Mouse (Mus musculus) hindbrain, embryonic 13.5 days (tissue): Measurements from ENCODE around the gene Tle3. TPM values are rescaled to one million over a fixed set of nuclear protein-coding genes. Genes with fewer than 3 reads are reported as not detected.

ENCODE experiments used
- ATAC-seq: fragments of 200-750 bp; cut with Nextera tagmentation; 2 replicates; pipeline ENCODE4 v1.8.0; 2017; ENCODE audit warnings: moderate TSS enrichment; ENCODE audit not compliant: low FRiP score
- H3K27ac ChIP-seq: fragments of 300-500 bp; sonication (generic); 2 replicates; pipeline ENCODE4 v1.5.1; 2015; ENCODE audit warnings: inconsistent platforms, mild to moderate bottlenecking, moderate library complexity
- H3K27me3 ChIP-seq: fragments of 300-500 bp; sonication (generic); 2 replicates; pipeline ENCODE4 v1.6.1; 2015; ENCODE audit warnings: mild to moderate bottlenecking, inconsistent platforms
- H3K36me3 ChIP-seq: fragments of 300-500 bp; sonication (generic); 2 replicates; pipeline ENCODE4 v1.6.1; 2015; ENCODE audit warnings: mild to moderate bottlenecking, inconsistent platforms
- H3K4me1 ChIP-seq: fragments of 300-500 bp; sonication (generic); replicated peaks from 2 replicates; pipeline ENCODE4 v1.6.1; 2015; ENCODE audit warnings: inconsistent platforms
- H3K4me2 ChIP-seq: fragments of 300-500 bp; sonication (generic); 2 replicates; pipeline ENCODE4 v1.6.1; 2015; ENCODE audit warnings: inconsistent platforms, mild to moderate bottlenecking, moderate library complexity
- H3K4me3 ChIP-seq: fragments of 300-500 bp; sonication (generic); 2 replicates; pipeline ENCODE4 v1.5.1; 2015; ENCODE audit warnings: mild to moderate bottlenecking, inconsistent platforms
- H3K9ac ChIP-seq: fragments of 300-500 bp; sonication (generic); 2 replicates; pipeline ENCODE4 v1.6.1; 2015; ENCODE audit warnings: mild to moderate bottlenecking, inconsistent platforms
- H3K9me3 ChIP-seq: fragments of 300-500 bp; sonication (generic); 2 replicates; pipeline ENCODE4 v1.6.1; 2016; ENCODE audit warnings: inconsistent platforms
- WGBS: fragments of 180-500 bp; shearing (Covaris S2); methylation state at CpG from one replicate; pipeline ENCODE4 v1.1.7; 2015; 5-methylcytosine and 5-hydroxymethylcytosine counted together
- polyA plus RNA-seq: library from polyadenylated mRNA; unstranded; fragments of >200 nt; fragmentation: Nextera tagmentation; extraction: Ambion mirVana; gene quantifications from 2 replicates; pipeline ENCODE4 v1.2.1, GENCODE M21; 2015

Tle3 gene
- 31.0 and 32.3 TPM in 2 replicates for polyA plus RNA-seq

GRCm38 (mm10) chr9:61371755-61372509, at the start of gene Tle3:
Gene Tle3, plus strand, starts transcription at chr9:61372366.
- Histone ChIP-seq H3K27me3 (0 out of 2 replicates have a peak, but pooled peaks cover 7% of the 10 kb centered on the region), H3K4me3 (peak within 1 kb of the TSS; percentile 90), H3K4me1 (peaks cover 70% of the 10 kb centered on the region), H3K27ac (peak within 1 kb of the TSS; percentile 96), H3K36me3 (peaks cover 6% of the 10 kb centered on the region; the same call in 1 of the 2 replicates), H3K9ac (peak within 1 kb of the TSS; percentile 99), H3K4me2 (peak within 1 kb of the TSS; percentile 96), H3K9me3 (no peaks in the 10 kb centered on the region)
- WGBS = under 1% methylated on average over 33 of the region's 35 CpGs
- ATAC-seq = peak; percentile 65

GRCm38 (mm10) chr9:61323221-61323620, 48.9 kb upstream of the Tle3 start:
- H3K4me3 ChIP-seq = no peak overlapping the region
- peaks cover 33% of the 10 kb centered on the region for H3K27me3 ChIP-seq
- ATAC-seq = no peak
- no peaks in the 10 kb centered on the region for H3K9me3 ChIP-seq
- no peak overlapping the region for H3K4me2 ChIP-seq
- no peak overlapping the region for H3K27ac ChIP-seq
- WGBS = 90% methylated on average over 5 of the region's 5 CpGs
- H3K4me1 ChIP-seq = peaks cover 54% of the 10 kb centered on the region
- H3K9ac ChIP-seq = no peak overlapping the region
- no peaks in the 10 kb centered on the region for H3K36me3 ChIP-seq

- 34% methylated on average over 3 of the region's 3 CpGs for WGBS
- Histone ChIP-seq H3K9ac (0 out of 2 replicates have a peak overlapping the region, but pooled peaks have one; percentile 36), H3K36me3 (no peaks in the 10 kb centered on the region), H3K9me3 (no peaks in the 10 kb centered on the region), H3K4me3 (no peak overlapping the region), H3K27me3 (peaks cover 37% of the 10 kb centered on the region), H3K4me1 (peaks cover 54% of the 10 kb centered on the region), H3K4me2 (no peak overlapping the region), H3K27ac (peak overlapping the region; percentile 58)
- no peak for ATAC-seq
Observed at GRCm38 (mm10) chr9:61323879-61324278, 48.3 kb upstream of the Tle3 start.

GRCm38 (mm10) chr9:61324354-61324753, 47.8 kb upstream of the Tle3 start:
- Histone ChIP-seq H3K4me2 (0 out of 2 replicates have a peak overlapping the region, but pooled peaks have one; percentile 9), H3K4me3 (no peak overlapping the region), H3K36me3 (no peaks in the 10 kb centered on the region), H3K9me3 (no peaks in the 10 kb centered on the region), H3K27ac (peak overlapping the region; percentile 58), H3K27me3 (peaks cover 37% of the 10 kb centered on the region), H3K9ac (0 out of 2 replicates have a peak overlapping the region, but pooled peaks have one; percentile 36), H3K4me1 (peaks cover 51% of the 10 kb centered on the region)
- ATAC-seq = peak; percentile 76
- WGBS = 4% methylated on average over 12 of the region's 12 CpGs

GRCm38 (mm10) chr9:61325012-61325411, 47.2 kb upstream of the Tle3 start:
- H3K9ac ChIP-seq = no peak overlapping the region
- peaks cover 37% of the 10 kb centered on the region for H3K27me3 ChIP-seq
- H3K27ac ChIP-seq = 0 out of 2 replicates have a peak overlapping the region, but pooled peaks have one; percentile 35
- no peaks in the 10 kb centered on the region for H3K36me3 ChIP-seq
- peaks cover 45% of the 10 kb centered on the region for H3K4me1 ChIP-seq
- ATAC-seq = no peak
- no peak overlapping the region for H3K4me2 ChIP-seq
- 38% methylated on average over 2 of the region's 2 CpGs for WGBS
- no peak overlapping the region for H3K4me3 ChIP-seq
- no peaks in the 10 kb centered on the region for H3K9me3 ChIP-seq

- Histone ChIP-seq H3K36me3 (no peaks in the 10 kb centered on the region), H3K27me3 (peaks cover 32% of the 10 kb centered on the region), H3K9ac (no peak overlapping the region), H3K4me3 (no peak overlapping the region), H3K4me1 (peaks cover 41% of the 10 kb centered on the region), H3K9me3 (no peaks in the 10 kb centered on the region), H3K4me2 (no peak overlapping the region), H3K27ac (peak overlapping the region; percentile 71)
- 32% methylated on average over 7 of the region's 7 CpGs for WGBS
- no peak; the same call in 1 of the 2 replicates for ATAC-seq
Observed at GRCm38 (mm10) chr9:61325931-61326351, 46.2 kb upstream of the Tle3 start.

- ATAC-seq = no peak
- H3K4me3 ChIP-seq = no peak overlapping the region
- peaks cover 27% of the 10 kb centered on the region for H3K27me3 ChIP-seq
- no peak overlapping the region for H3K4me2 ChIP-seq
- peaks cover 43% of the 10 kb centered on the region for H3K4me1 ChIP-seq
- no peaks in the 10 kb centered on the region for H3K36me3 ChIP-seq
- 55% methylated on average over 8 of the region's 8 CpGs for WGBS
- H3K9ac ChIP-seq = no peak overlapping the region
- no peaks in the 10 kb centered on the region for H3K9me3 ChIP-seq
- H3K27ac ChIP-seq = no peak overlapping the region
Observed at GRCm38 (mm10) chr9:61326922-61327321, 45.2 kb upstream of the Tle3 start.

- Histone ChIP-seq H3K4me3 (no peak overlapping the region), H3K27ac (no peak overlapping the region), H3K9ac (no peak overlapping the region), H3K9me3 (no peaks in the 10 kb centered on the region), H3K4me1 (peaks cover 49% of the 10 kb centered on the region), H3K36me3 (no peaks in the 10 kb centered on the region), H3K4me2 (no peak overlapping the region), H3K27me3 (peaks cover 25% of the 10 kb centered on the region)
- 89% methylated on average over 5 of the region's 5 CpGs for whole genome bisulfite sequencing
- no peak for ATAC-seq
Observed at GRCm38 (mm10) chr9:61328173-61328572, 44.0 kb upstream of the Tle3 start.

GRCm38 (mm10) chr9:61330747-61331146, 41.4 kb upstream of the Tle3 start:
- Histone ChIP-seq H3K36me3 (no peaks in the 10 kb centered on the region), H3K4me2 (no peak overlapping the region), H3K27ac (no peak overlapping the region), H3K27me3 (peaks cover 39% of the 10 kb centered on the region), H3K4me3 (no peak overlapping the region), H3K9ac (no peak overlapping the region), H3K9me3 (no peaks in the 10 kb centered on the region), H3K4me1 (peaks cover 24% of the 10 kb centered on the region)
- 87% methylated on average over 9 of the region's 9 CpGs for WGBS
- ATAC-seq = no peak

GRCm38 (mm10) chr9:61332226-61332936, 39.8 kb upstream of the Tle3 start:
- ATAC-seq = no peak
- Histone ChIP-seq H3K27me3 (peaks cover 48% of the 10 kb centered on the region), H3K9me3 (no peaks in the 10 kb centered on the region), H3K4me1 (peaks cover 15% of the 10 kb centered on the region), H3K27ac (no peak overlapping the region), H3K4me3 (no peak overlapping the region), H3K4me2 (no peak overlapping the region), H3K9ac (no peak overlapping the region), H3K36me3 (no peaks in the 10 kb centered on the region)
- WGBS = 79% methylated on average over 7 of the region's 7 CpGs

GRCm38 (mm10) chr9:61336179-61336578, 36.0 kb upstream of the Tle3 start:
- H3K4me2 ChIP-seq = no peak overlapping the region
- peaks cover 32% of the 10 kb centered on the region for H3K4me1 ChIP-seq
- H3K27ac ChIP-seq = no peak overlapping the region
- no peak overlapping the region for H3K9ac ChIP-seq
- H3K27me3 ChIP-seq = peaks cover 77% of the 10 kb centered on the region
- no peak for ATAC-seq
- H3K4me3 ChIP-seq = no peak overlapping the region
- H3K9me3 ChIP-seq = no peaks in the 10 kb centered on the region
- no peaks in the 10 kb centered on the region for H3K36me3 ChIP-seq
